Mouse (Mus musculus) limb, embryonic 11.5 days (tissue): ENCODE data around the gene Cdh22. TPM values are rescaled to one million over a fixed set of nuclear protein-coding genes. Genes with fewer than 3 reads are reported as not detected.

ENCODE experiments used
- ATAC-seq: fragments of 200-750 bp; cut with Nextera tagmentation; 2 replicates; pipeline ENCODE4 v1.8.0; 2017; ENCODE audit warnings: low read depth; ENCODE audit not compliant: insufficient number of reproducible peaks, low FRiP score, low TSS enrichment
- DNase-seq: peaks from one replicate; pipeline ENCODE4 v3.0.0-alpha.2; 2015; ENCODE audit warnings: low spot score
- H3K27ac ChIP-seq: fragments of 300-500 bp; sonication (generic); replicated peaks from 2 replicates; pipeline ENCODE4 v1.5.1; 2014; ENCODE audit warnings: low read depth, mild to moderate bottlenecking, low read length
- H3K27me3 ChIP-seq: fragments of 300-500 bp; sonication (generic); 2 replicates; pipeline ENCODE4 v1.6.1; 2014; ENCODE audit warnings: mild to moderate bottlenecking, low read length, mixed read lengths; ENCODE audit not compliant: control insufficient read depth, insufficient read depth
- H3K36me3 ChIP-seq: fragments of 300-500 bp; sonication (generic); 2 replicates; pipeline ENCODE4 v1.6.1; 2014; ENCODE audit warnings: mild to moderate bottlenecking, low read length, moderate library complexity, mixed read lengths; ENCODE audit not compliant: control insufficient read depth, insufficient read depth
- H3K4me1 ChIP-seq: fragments of 300-500 bp; sonication (generic); 2 replicates; pipeline ENCODE4 v1.6.1; 2014; ENCODE audit warnings: low read length, mixed read lengths; ENCODE audit not compliant: control insufficient read depth, insufficient read depth
- H3K4me2 ChIP-seq: fragments of 300-500 bp; sonication (generic); 2 replicates; pipeline ENCODE4 v1.6.1; 2014; ENCODE audit warnings: low read depth, mild to moderate bottlenecking, moderate library complexity; ENCODE audit not compliant: severe bottlenecking
- H3K4me3 ChIP-seq: fragments of 300-500 bp; sonication (generic); 2 replicates; pipeline ENCODE4 v1.5.1; 2014; ENCODE audit warnings: low read depth, low read length
- H3K9ac ChIP-seq: fragments of 300-500 bp; sonication (generic); 2 replicates; pipeline ENCODE4 v1.6.1; 2014; ENCODE audit warnings: mild to moderate bottlenecking, low read length
- H3K9me3 ChIP-seq: fragments of 300-500 bp; sonication (generic); 2 replicates; pipeline ENCODE4 v1.6.1; 2016; ENCODE audit warnings: low read length; ENCODE audit not compliant: control insufficient read depth
- WGBS: fragments of 180-500 bp; shearing (Covaris S2); extraction: QIAGEN DNeasy Blood & Tissue Kit; methylation state at CpG from one replicate; pipeline ENCODE4 v1.1.7; 2014; 5-methylcytosine and 5-hydroxymethylcytosine counted together
- polyA plus RNA-seq: library from polyadenylated mRNA; unstranded; fragments of >200 nt; fragmentation: Nextera tagmentation; extraction: Ambion mirVana; gene quantifications from 2 replicates; pipeline ENCODE4 v1.2.1, GENCODE M21; 2014

Gene Cdh22
- polyA plus RNA-seq, 1 experiment from 2014 or later, result 1.1 TPM

GRCm38 (mm10) chr2:165273589-165273988, 38.9 kb upstream of the Cdh22 start:
- Histone ChIP-seq H3K9me3 (no peaks in the 10 kb centered on the region), H3K36me3 (no peaks in the 10 kb centered on the region; the same call in 1 of the 2 replicates), H3K4me2 (no peak overlapping the region), H3K27me3 (0 out of 2 replicates have a peak, but pooled peaks cover 1% of the 10 kb centered on the region), H3K4me1 (peaks cover 17% of the 10 kb centered on the region), H3K27ac (no peak overlapping the region), H3K4me3 (no peak overlapping the region), H3K9ac (no peak overlapping the region)
- DNase-seq (no peak), ATAC-seq (no peak)
- WGBS, result 47% methylated on average over 4 of the region's 4 CpGs

- Histone ChIP-seq H3K36me3 (no peaks in the 10 kb centered on the region), H3K27ac (no peak overlapping the region), H3K9ac (no peak overlapping the region), H3K27me3 (peaks cover 2% of the 10 kb centered on the region; the same call in 1 of the 2 replicates), H3K9me3 (no peaks in the 10 kb centered on the region), H3K4me1 (peaks cover 17% of the 10 kb centered on the region), H3K4me2 (no peak overlapping the region), H3K4me3 (no peak overlapping the region)
- WGBS, result 7% methylated on average over 8 of the region's 8 CpGs
- DNase-seq (no peak), ATAC-seq (no peak)
These were observed 36.7 kb upstream of the Cdh22 start for GRCm38 (mm10) chr2:165271326-165271725.

DNA sequence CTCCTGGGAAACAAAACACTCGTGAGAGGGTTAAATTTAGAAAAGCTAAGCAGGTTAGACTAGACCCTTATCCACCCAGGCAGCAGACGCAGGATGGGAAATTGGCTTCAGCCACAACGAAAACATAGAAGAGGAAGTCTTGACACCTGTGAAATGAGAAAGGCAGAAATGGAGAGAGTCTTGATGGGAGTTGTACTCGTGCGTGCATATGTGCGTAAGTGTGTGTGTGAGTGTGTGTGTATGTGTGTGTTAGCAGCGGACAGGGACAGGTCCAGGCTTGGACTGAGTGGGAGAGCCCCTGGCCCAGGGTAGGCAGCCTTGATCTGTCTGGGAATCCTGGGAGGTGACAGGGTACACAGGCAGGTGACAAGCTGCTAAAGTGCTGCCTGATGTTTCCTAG, 36.2 kb upstream of the Cdh22 start:
- ATAC-seq (no peak), DNase-seq (no peak)
- 56% methylated on average over 7 of the region's 7 CpGs for WGBS
- no peak overlapping the region for H3K9ac ChIP-seq
- no peak overlapping the region for H3K4me3 ChIP-seq
- H3K27ac ChIP-seq, result no peak overlapping the region
- no peaks in the 10 kb centered on the region for H3K9me3 ChIP-seq
- peaks cover 2% of the 10 kb centered on the region; the same call in 1 of the 2 replicates for H3K27me3 ChIP-seq
- H3K36me3 ChIP-seq, result no peaks in the 10 kb centered on the region
- peaks cover 17% of the 10 kb centered on the region for H3K4me1 ChIP-seq
- H3K4me2 ChIP-seq, result no peak overlapping the region

DNA sequence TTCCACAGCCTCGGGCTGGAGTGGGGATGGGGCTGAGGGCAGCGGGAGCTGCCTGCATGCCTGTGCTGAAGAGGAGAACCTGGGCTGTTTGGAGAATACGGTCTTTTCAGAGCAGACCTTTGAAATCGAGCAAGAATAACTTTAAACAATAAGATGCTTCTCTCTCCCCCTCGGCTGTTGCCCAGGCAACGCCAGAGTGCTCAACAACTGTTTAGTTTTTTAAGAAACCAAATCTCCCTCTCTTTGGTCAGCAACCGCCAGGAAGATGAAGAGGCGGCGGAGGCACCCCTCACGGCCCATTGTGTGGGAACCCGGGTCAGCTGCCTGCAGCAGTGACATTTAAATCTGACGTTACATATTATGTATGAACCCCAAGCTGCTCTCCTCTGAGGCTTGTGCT, 32.1 kb upstream of the Cdh22 start:
- no peak for ATAC-seq
- no peaks in the 10 kb centered on the region for H3K36me3 ChIP-seq
- 30% methylated on average over 12 of the region's 12 CpGs for WGBS
- peaks cover 5% of the 10 kb centered on the region; the same call in 1 of the 2 replicates for H3K27me3 ChIP-seq
- H3K9ac ChIP-seq, result no peak overlapping the region
- H3K27ac ChIP-seq, result no peak overlapping the region
- peaks cover 11% of the 10 kb centered on the region; the same call in 1 of the 2 replicates for H3K4me1 ChIP-seq
- DNase-seq, result no peak
- no peak overlapping the region for H3K4me3 ChIP-seq
- no peak overlapping the region for H3K4me2 ChIP-seq
- H3K9me3 ChIP-seq, result no peaks in the 10 kb centered on the region

DNA sequence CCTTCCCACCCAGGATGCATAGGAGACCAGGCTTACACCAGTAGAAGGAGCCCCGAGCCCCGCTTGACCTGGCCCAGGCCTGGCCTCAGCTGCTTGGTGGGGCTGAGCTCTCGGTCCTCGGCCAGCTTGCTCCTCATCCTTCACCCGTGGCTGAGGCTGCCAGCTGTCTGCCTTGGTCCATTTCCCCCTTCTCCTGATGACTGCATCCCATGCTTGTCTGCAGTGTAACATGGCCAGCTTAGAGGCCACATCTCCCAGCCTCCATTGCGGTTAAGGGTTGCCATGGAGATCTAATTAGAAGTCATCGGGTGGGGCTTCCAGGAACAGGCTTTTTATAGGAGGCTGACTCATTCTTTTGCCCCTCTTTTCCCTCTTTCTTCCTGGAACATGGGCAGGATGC, 29.2 kb upstream of the Cdh22 start:
- WGBS, result 59% methylated on average over 7 of the region's 7 CpGs
- no peak overlapping the region for H3K9ac ChIP-seq
- no peaks in the 10 kb centered on the region for H3K36me3 ChIP-seq
- DNase-seq (no peak), ATAC-seq (no peak)
- peaks cover 5% of the 10 kb centered on the region; the same call in 1 of the 2 replicates for H3K27me3 ChIP-seq
- H3K27ac ChIP-seq, result no peak overlapping the region
- 0 out of 2 replicates have a peak, but pooled peaks cover 3% of the 10 kb centered on the region for H3K4me1 ChIP-seq
- no peak overlapping the region for H3K4me2 ChIP-seq
- no peaks in the 10 kb centered on the region for H3K9me3 ChIP-seq
- no peak overlapping the region for H3K4me3 ChIP-seq

DNA sequence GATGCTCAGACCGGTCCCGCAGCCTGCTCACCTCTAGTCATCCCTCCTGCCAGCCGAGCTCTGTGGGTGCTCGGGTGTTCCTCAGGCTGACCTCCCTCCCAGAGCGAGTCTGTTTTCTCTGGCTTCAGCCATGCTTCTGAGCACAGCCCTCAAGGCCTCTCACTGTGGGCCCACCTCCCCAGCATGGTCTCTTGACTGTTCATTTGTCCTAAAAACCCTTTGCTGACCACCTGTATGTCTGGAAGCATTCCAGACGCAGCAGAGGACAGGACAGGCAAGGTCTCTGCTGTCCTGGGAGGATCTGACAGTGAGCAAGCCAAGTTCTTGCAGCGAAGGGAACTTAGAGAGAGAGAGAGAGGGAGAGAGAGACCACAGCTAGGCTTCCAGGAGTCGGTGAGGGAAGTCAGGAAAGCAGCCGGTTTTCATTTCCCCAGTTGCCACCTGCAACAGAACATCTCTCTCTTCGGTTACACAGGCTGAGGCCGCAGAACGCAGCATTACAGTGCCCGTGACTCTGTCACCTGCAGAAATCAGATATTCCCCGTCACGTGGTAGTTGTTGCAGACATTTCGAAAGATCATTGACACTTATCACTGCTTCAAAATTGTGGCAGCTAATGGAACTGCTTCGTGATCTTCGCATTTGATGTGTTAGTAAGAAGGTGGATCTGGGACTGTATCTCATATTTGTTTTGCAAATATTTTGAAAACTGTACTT, 27.8 kb upstream of the Cdh22 start:
- Histone ChIP-seq H3K4me3 (no peak overlapping the region), H3K4me1 (0 out of 2 replicates have a peak, but pooled peaks cover 3% of the 10 kb centered on the region), H3K9me3 (no peaks in the 10 kb centered on the region), H3K9ac (no peak overlapping the region), H3K27ac (no peak overlapping the region), H3K4me2 (no peak overlapping the region), H3K27me3 (peaks cover 3% of the 10 kb centered on the region; the same call in 1 of the 2 replicates), H3K36me3 (no peaks in the 10 kb centered on the region)
- no peak for ATAC-seq
- DNase-seq, result no peak
- 57% methylated on average over 18 of the region's 18 CpGs for WGBS

DNA sequence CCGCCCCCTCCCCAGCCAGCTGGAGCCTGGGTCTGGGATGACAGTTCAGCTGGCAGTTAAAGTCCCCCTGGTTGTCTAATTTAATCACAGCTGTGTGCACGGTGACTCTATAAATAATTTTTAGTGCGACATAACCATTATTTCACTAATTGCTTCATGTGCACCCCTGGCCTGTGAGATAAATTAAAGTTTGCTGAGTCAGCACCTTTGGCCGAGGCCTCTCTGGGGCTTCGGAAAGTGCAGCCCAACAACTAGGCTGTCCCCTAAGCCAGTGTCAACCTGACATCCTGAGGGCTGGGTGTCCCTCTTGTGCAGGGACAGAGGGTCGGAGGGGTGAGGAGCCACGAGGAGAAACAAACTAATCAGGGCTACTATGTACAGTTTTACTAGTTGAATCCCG, 25.2 kb upstream of the Cdh22 start:
- WGBS, result 75% methylated on average over 8 of the region's 8 CpGs
- Histone ChIP-seq H3K4me1 (0 out of 2 replicates have a peak, but pooled peaks cover 3% of the 10 kb centered on the region), H3K9me3 (no peaks in the 10 kb centered on the region), H3K27me3 (peaks cover 14% of the 10 kb centered on the region; the same call in 1 of the 2 replicates), H3K9ac (no peak overlapping the region), H3K36me3 (no peaks in the 10 kb centered on the region), H3K27ac (no peak overlapping the region), H3K4me2 (no peak overlapping the region), H3K4me3 (no peak overlapping the region)
- DNase-seq, result no peak
- no peak for ATAC-seq

- Histone ChIP-seq H3K27me3 (peaks cover 26% of the 10 kb centered on the region), H3K9ac (no peak overlapping the region), H3K4me2 (no peak overlapping the region), H3K4me3 (no peak overlapping the region), H3K9me3 (no peaks in the 10 kb centered on the region), H3K27ac (no peak overlapping the region), H3K4me1 (peaks cover 13% of the 10 kb centered on the region), H3K36me3 (no peaks in the 10 kb centered on the region)
- WGBS, result 70% methylated on average over 6 of the region's 6 CpGs
- ATAC-seq (no peak), DNase-seq (no peak)
These were observed 23.7 kb upstream of the Cdh22 start for GRCm38 (mm10) chr2:165258321-165258720.
